Mouse (Mus musculus): Measurements from ENCODE around the gene Eif2ak2. TPM values are rescaled to one million over a fixed set of nuclear protein-coding genes. Genes with fewer than 3 reads are reported as not detected.

Eif2ak2 gene
- polyA plus RNA-seq, 1 experiment: 21.0 TPM

DNA sequence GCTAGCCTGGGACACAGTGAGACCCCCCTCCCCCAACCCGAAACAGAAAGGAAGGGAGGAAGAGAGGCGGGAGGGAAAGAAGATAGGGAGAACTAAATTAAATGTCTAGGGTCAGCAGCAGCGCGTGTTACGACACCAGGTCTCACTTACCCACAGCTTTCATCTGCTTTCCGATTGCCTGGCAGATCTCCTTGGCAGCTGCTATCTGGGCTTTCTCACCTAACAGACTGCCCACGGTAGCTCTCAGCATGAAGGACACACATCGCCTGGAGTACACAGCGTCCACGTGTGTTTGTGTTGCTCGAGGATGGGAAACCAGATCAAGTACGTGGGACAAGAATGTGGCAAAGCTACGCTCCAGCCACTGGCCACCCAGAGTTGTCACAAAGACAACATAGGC, 58.0 kb downstream of the Eif2ak2 start:
- no peak for TF ChIP-seq EP300 (IDR thresholded peaks at IDR 0.05; ENCODE audit: insufficient read depth, low read depth, low read length)
- no peak for TF ChIP-seq POLR2A (IDR thresholded peaks at IDR 0.05; ENCODE audit: insufficient read depth, low read length)
- TF ChIP-seq CTCF (IDR thresholded peaks at IDR 0.05; ENCODE audit: low read depth, low read length): no peak
- Histone ChIP-seq H3K27me3 (ENCODE audit: control insufficient read depth, insufficient read depth, low read length, poor library complexity, severe bottlenecking) (no peaks in the 10 kb centered on the region), H3K4me3 (ENCODE audit: low read depth, low read length) (no peak overlapping the region), H3K9ac (ENCODE audit: low read depth, poor library complexity, severe bottlenecking) (no peak overlapping the region), H3K4me1 (ENCODE audit: control insufficient read depth, insufficient read depth, low read length) (no peaks in the 10 kb centered on the region), H3K9me3 (replicated peaks; ENCODE audit: control insufficient read depth, insufficient read depth, low read length, poor library complexity, severe bottlenecking) (no peaks in the 10 kb centered on the region), H3K27ac (ENCODE audit: insufficient read depth, low read length) (no peak overlapping the region), H3K36me3 (ENCODE audit: control insufficient read depth, insufficient read depth, low read length, poor library complexity, severe bottlenecking) (0 out of 2 replicates have a peak, but pooled peaks cover 3% of the 10 kb centered on the region)

DNA sequence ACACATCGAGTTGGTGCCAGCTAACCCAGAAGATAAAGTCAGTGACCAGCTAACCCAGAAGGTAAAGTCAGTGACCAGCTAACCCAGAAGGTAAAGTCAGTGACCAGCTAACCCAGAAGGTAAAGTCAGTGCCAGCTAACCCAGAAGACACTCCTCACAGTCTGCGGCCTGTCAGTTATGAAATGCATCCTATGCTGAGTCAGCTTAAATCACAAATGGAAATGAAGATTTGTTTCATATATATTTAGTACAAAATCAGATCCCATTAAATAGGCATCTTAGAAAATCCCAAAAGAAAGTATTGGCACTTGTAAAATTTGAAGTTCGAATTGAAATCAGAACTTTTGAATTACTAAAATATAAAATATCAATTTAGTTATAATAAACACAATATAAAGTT, 72.8 kb downstream of the Eif2ak2 start:
- Histone ChIP-seq H3K9me3 (replicated peaks; ENCODE audit: control insufficient read depth, insufficient read depth, low read length, poor library complexity, severe bottlenecking) (no peaks in the 10 kb centered on the region), H3K27ac (ENCODE audit: insufficient read depth, low read length) (no peak overlapping the region), H3K9ac (ENCODE audit: low read depth, poor library complexity, severe bottlenecking) (no peak overlapping the region), H3K36me3 (ENCODE audit: control insufficient read depth, insufficient read depth, low read length, poor library complexity, severe bottlenecking) (no peaks in the 10 kb centered on the region; the same call in 1 of the 2 replicates), H3K27me3 (ENCODE audit: control insufficient read depth, insufficient read depth, low read length, poor library complexity, severe bottlenecking) (no peaks in the 10 kb centered on the region), H3K4me3 (ENCODE audit: low read depth, low read length) (no peak overlapping the region), H3K4me1 (ENCODE audit: control insufficient read depth, insufficient read depth, low read length) (no peaks in the 10 kb centered on the region)
- TF ChIP-seq CTCF (IDR thresholded peaks at IDR 0.05; ENCODE audit: low read depth, low read length): no peak
- TF ChIP-seq EP300 (IDR thresholded peaks at IDR 0.05; ENCODE audit: insufficient read depth, low read depth, low read length): no peak
- no peak for TF ChIP-seq POLR2A (IDR thresholded peaks at IDR 0.05; ENCODE audit: insufficient read depth, low read length)

DNA sequence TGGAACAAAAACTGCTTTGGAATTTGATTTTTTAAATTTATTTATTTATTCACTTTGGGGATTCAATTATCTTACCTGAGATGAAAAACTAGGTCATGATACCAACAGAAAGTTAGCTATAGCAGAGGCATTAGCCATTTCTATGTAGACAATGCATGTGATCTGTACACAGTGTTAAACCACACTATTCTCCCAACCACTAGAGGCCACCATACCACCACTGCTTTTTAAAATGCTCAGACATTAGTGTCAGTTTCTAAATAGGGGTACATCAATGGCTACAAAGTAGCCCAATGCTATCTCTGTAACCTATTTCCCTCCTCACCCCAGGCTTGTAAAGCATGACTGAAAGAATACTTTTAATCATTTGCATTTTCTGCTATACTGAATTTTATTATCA, 73.4 kb downstream of the Eif2ak2 start:
- no peaks in the 10 kb centered on the region for H3K9me3 ChIP-seq (replicated peaks; ENCODE audit: control insufficient read depth, insufficient read depth, low read length, poor library complexity, severe bottlenecking)
- no peak overlapping the region for H3K4me3 ChIP-seq (ENCODE audit: low read depth, low read length)
- no peak overlapping the region for H3K9ac ChIP-seq (ENCODE audit: low read depth, poor library complexity, severe bottlenecking)
- no peak overlapping the region for H3K27ac ChIP-seq (ENCODE audit: insufficient read depth, low read length)
- H3K27me3 ChIP-seq (ENCODE audit: control insufficient read depth, insufficient read depth, low read length, poor library complexity, severe bottlenecking): no peaks in the 10 kb centered on the region
- no peaks in the 10 kb centered on the region for H3K4me1 ChIP-seq (ENCODE audit: control insufficient read depth, insufficient read depth, low read length)
- TF ChIP-seq EP300 (IDR thresholded peaks at IDR 0.05; ENCODE audit: insufficient read depth, low read depth, low read length) (no peak), POLR2A (IDR thresholded peaks at IDR 0.05; ENCODE audit: insufficient read depth, low read length) (no peak), CTCF (IDR thresholded peaks at IDR 0.05; ENCODE audit: low read depth, low read length) (no peak)
- no peaks in the 10 kb centered on the region; the same call in 1 of the 2 replicates for H3K36me3 ChIP-seq (ENCODE audit: control insufficient read depth, insufficient read depth, low read length, poor library complexity, severe bottlenecking)

Other genes starting within 250 kb of the Eif2ak2 start
- 18.4 and 18.7 TPM in 2 replicates for gene Strn, start 145.4 kb downstream of the Eif2ak2 start, polyA plus RNA-seq (2011; ENCODE audit: insufficient read depth, insufficient read length, low read depth, missing spikeins)
- 28.4 and 29.4 TPM in 2 replicates for gene Heatr5b, start 47.2 kb downstream of the Eif2ak2 start, polyA plus RNA-seq (2011; ENCODE audit: insufficient read depth, insufficient read length, low read depth, missing spikeins)
- 38.5 and 38.7 TPM in 2 replicates for gene Gpatch11, start 47.0 kb downstream of the Eif2ak2 start, polyA plus RNA-seq (2011; ENCODE audit: insufficient read depth, insufficient read length, low read depth, missing spikeins)
- gene Sult6b1, start 24.4 kb upstream of the Eif2ak2 start, polyA plus RNA-seq (2011; ENCODE audit: insufficient read depth, insufficient read length, low read depth, missing spikeins): 6.8 and 7.8 TPM in 2 replicates
- 100 and 101 TPM in 2 replicates for gene Cebpzos, start 33.9 kb upstream of the Eif2ak2 start, polyA plus RNA-seq (2011; ENCODE audit: insufficient read depth, insufficient read length, low read depth, missing spikeins)
- 120 and 124 TPM in 2 replicates for gene Cebpz, start 54.5 kb upstream of the Eif2ak2 start, polyA plus RNA-seq (2011; ENCODE audit: insufficient read depth, insufficient read length, low read depth, missing spikeins)
- 54.5 and 64.2 TPM in 2 replicates for gene Ndufaf7, start 54.6 kb upstream of the Eif2ak2 start, polyA plus RNA-seq (2011; ENCODE audit: insufficient read depth, insufficient read length, low read depth, missing spikeins)
- gene Prkd3, start 138.2 kb upstream of the Eif2ak2 start, polyA plus RNA-seq (2011; ENCODE audit: insufficient read depth, insufficient read length, low read depth, missing spikeins): 36.1 and 37.5 TPM in 2 replicates
- gene Qpct, start 169.3 kb upstream of the Eif2ak2 start, polyA plus RNA-seq (2011; ENCODE audit: insufficient read depth, insufficient read length, low read depth, missing spikeins): 2.2 and 3.0 TPM in 2 replicates

Data from ES-Bruce4 (cell line).